Mouse (Mus musculus) lung, embryonic 14.5 days (tissue): ENCODE measurements around the gene E2f4. TPM values are rescaled to one million over a fixed set of nuclear protein-coding genes. Genes with fewer than 3 reads are reported as not detected.
"Not testable (repeated sequence)": the region's sequence is repeated elsewhere in the genome, so short reads cannot be mapped to it uniquely, and the experiment has no call there.

ENCODE experiments used
- ATAC-seq: fragments of 200-750 bp; cut with Nextera tagmentation; 2 replicates; pipeline ENCODE4 v1.8.0; 2017; ENCODE audit warnings: mild to moderate bottlenecking, moderate TSS enrichment, moderate library complexity; ENCODE audit not compliant: insufficient read depth
- DNase-seq: peaks from one replicate; pipeline ENCODE4 v3.0.0-alpha.2; 2015
- H3K27ac ChIP-seq: fragments of 300-500 bp; sonication (generic); 2 replicates; pipeline ENCODE4 v1.5.1; 2014; ENCODE audit warnings: low read depth, mild to moderate bottlenecking, moderate library complexity
- H3K27me3 ChIP-seq: fragments of 300-500 bp; sonication (generic); 2 replicates; pipeline ENCODE4 v1.6.1; 2014; ENCODE audit warnings: low read length, control low read depth; ENCODE audit not compliant: insufficient read depth
- H3K36me3 ChIP-seq: fragments of 300-500 bp; sonication (generic); 2 replicates; pipeline ENCODE4 v1.6.1; 2014; ENCODE audit warnings: control low read depth; ENCODE audit not compliant: insufficient read depth
- H3K4me1 ChIP-seq: fragments of 300-500 bp; sonication (generic); 2 replicates; pipeline ENCODE4 v1.6.1; 2014; ENCODE audit warnings: antibody characterized with exemption, control low read depth; ENCODE audit not compliant: insufficient read depth
- H3K4me2 ChIP-seq: fragments of 300-500 bp; sonication (generic); 2 replicates; pipeline ENCODE4 v1.6.1; 2014; ENCODE audit warnings: mild to moderate bottlenecking
- H3K4me3 ChIP-seq: fragments of 300-500 bp; sonication (generic); 2 replicates; pipeline ENCODE4 v1.5.1; 2014; ENCODE audit warnings: low read depth, low read length
- H3K9ac ChIP-seq: fragments of 300-500 bp; sonication (generic); 2 replicates; pipeline ENCODE4 v1.6.1; 2014
- H3K9me3 ChIP-seq: fragments of 300-500 bp; sonication (generic); 2 replicates; pipeline ENCODE4 v1.6.1; 2016; ENCODE audit warnings: low read depth, low read length, control low read depth
- CTCF ChIP-seq: IDR thresholded peaks from 2 replicates; pipeline ENCODE4 v1.5.1; 2016; ENCODE audit warnings: antibody characterized with exemption, low read depth
- WGBS: fragments of 180-500 bp; shearing (Covaris S2); extraction: QIAGEN DNeasy Blood & Tissue Kit; methylation state at CpG from one replicate; pipeline ENCODE4 v1.1.7; 2014; 5-methylcytosine and 5-hydroxymethylcytosine counted together
- polyA plus RNA-seq: library from polyadenylated mRNA; unstranded; fragments of >200 nt; fragmentation: Nextera tagmentation; extraction: Ambion mirVana; gene quantifications from 2 replicates; pipeline ENCODE4 v1.2.1, GENCODE M21; 2014

Gene E2f4
- polyA plus RNA-seq, 1 experiment from 2014 or later = 112 TPM

- Histone ChIP-seq H3K27ac (peak overlapping the region; percentile 75), H3K9me3 (no peaks in the 10 kb centered on the region), H3K9ac (peak overlapping the region; percentile 54), H3K4me3 (peak overlapping the region; percentile 51), H3K4me1 (no peaks in the 10 kb centered on the region; the same call in 1 of the 2 replicates), H3K36me3 (no peaks in the 10 kb centered on the region), H3K4me2 (peak overlapping the region; percentile 84), H3K27me3 (peaks cover 13% of the 10 kb centered on the region)
- WGBS = under 1% methylated on average over 53 of the region's 53 CpGs
- DNase-seq (peak; percentile 98), ATAC-seq (peak; percentile 84)
- peak; percentile 52; the same call in 1 of the 2 replicates for TF ChIP-seq CTCF
These were observed 8.3 kb upstream of the E2f4 start for GRCm38 (mm10) chr8:105288958-105289732.

GRCm38 (mm10) chr8:105289805-105290460 is 7.5 kb upstream of the E2f4 start, which contains the start of gene 4931428F04Rik:
Gene 4931428F04Rik (minus strand): TSS chr8:105289864.
- no peaks in the 10 kb centered on the region; the same call in 1 of the 2 replicates for H3K4me1 ChIP-seq
- H3K4me2 ChIP-seq = peak within 1 kb of the TSS; percentile 84
- H3K9me3 ChIP-seq = no peaks in the 10 kb centered on the region
- peak within 1 kb of the TSS; percentile 51 for H3K4me3 ChIP-seq
- no peaks in the 10 kb centered on the region for H3K36me3 ChIP-seq
- H3K27me3 ChIP-seq = peaks cover 13% of the 10 kb centered on the region
- peak; percentile 73 for TF ChIP-seq CTCF
- ATAC-seq (peak; percentile 42), DNase-seq (peak; percentile 72)
- WGBS = 1% methylated on average over 43 of the region's 43 CpGs
- peak within 1 kb of the TSS; percentile 75 for H3K27ac ChIP-seq
- peak within 1 kb of the TSS; percentile 54 for H3K9ac ChIP-seq

- DNase-seq = peak; percentile 98
- 7% methylated on average over 31 of the region's 31 CpGs for WGBS
These were observed 6.7 kb upstream of the E2f4 start for GRCm38 (mm10) chr8:105290554-105291314.

GRCm38 (mm10) chr8:105291364-105291763 is 6.1 kb upstream of the E2f4 start:
- WGBS = 74% methylated on average over 8 of the region's 8 CpGs

More at GRCm38 (mm10) chr8:105290554-105291314, 6.7 kb upstream of the E2f4 start:
- H3K27me3 ChIP-seq = peaks cover 13% of the 10 kb centered on the region
- H3K9me3 ChIP-seq = no peaks in the 10 kb centered on the region
- no peaks in the 10 kb centered on the region; the same call in 1 of the 2 replicates for H3K4me1 ChIP-seq
- no peak overlapping the region; the same call in 1 of the 2 replicates for H3K4me3 ChIP-seq
- H3K4me2 ChIP-seq = peak overlapping the region; percentile 84
- H3K27ac ChIP-seq = no peak overlapping the region
- no peaks in the 10 kb centered on the region for H3K36me3 ChIP-seq
- peak; percentile 1; the same call in 1 of the 2 replicates for ATAC-seq
- TF ChIP-seq CTCF = peak; percentile 96
- no peak overlapping the region for H3K9ac ChIP-seq

GRCm38 (mm10) chr8:105291802-105292201 is 5.7 kb upstream of the E2f4 start:
- H3K9me3 ChIP-seq, H3K4me1 ChIP-seq, H3K4me3 ChIP-seq, DNase-seq, ATAC-seq, H3K36me3 ChIP-seq, H3K4me2 ChIP-seq, H3K27ac ChIP-seq, H3K9ac ChIP-seq: not testable (repeated sequence)
- peaks cover 13% of the 10 kb centered on the region for H3K27me3 ChIP-seq
- TF ChIP-seq CTCF = peak; percentile 28
- 67% methylated on average over 3 of the region's 3 CpGs for WGBS

More at GRCm38 (mm10) chr8:105291364-105291763, 6.1 kb upstream of the E2f4 start:
- H3K27ac ChIP-seq, H3K36me3 ChIP-seq, ATAC-seq, H3K4me3 ChIP-seq, DNase-seq, H3K4me1 ChIP-seq, H3K9me3 ChIP-seq, H3K4me2 ChIP-seq, H3K9ac ChIP-seq: not testable (repeated sequence)
- H3K27me3 ChIP-seq = peaks cover 13% of the 10 kb centered on the region

- TF ChIP-seq CTCF = no peak
- no peaks in the 10 kb centered on the region for H3K9me3 ChIP-seq
These were observed 5.0 kb upstream of the E2f4 start for GRCm38 (mm10) chr8:105292471-105292870.

More at GRCm38 (mm10) chr8:105292471-105292870, 5.0 kb upstream of the E2f4 start:
- ATAC-seq (no peak), DNase-seq (no peak)
- Histone ChIP-seq H3K27me3 (peaks cover 13% of the 10 kb centered on the region), H3K36me3 (no peaks in the 10 kb centered on the region), H3K9ac (no peak overlapping the region), H3K4me1 (no peaks in the 10 kb centered on the region; the same call in 1 of the 2 replicates), H3K27ac (no peak overlapping the region), H3K4me3 (no peak overlapping the region), H3K4me2 (no peak overlapping the region)
- WGBS = 72% methylated on average over 7 of the region's 7 CpGs
